Mouse (Mus musculus): ENCODE measurements around the gene Olfr982. TPM values are rescaled to one million over a fixed set of nuclear protein-coding genes. Genes with fewer than 3 reads are reported as not detected.

The Olfr982 gene
- under 1 TPM; 0.05 to 0.10 TPM for polyA plus RNA-seq (2017; shearing (Covaris generic))

DNA sequence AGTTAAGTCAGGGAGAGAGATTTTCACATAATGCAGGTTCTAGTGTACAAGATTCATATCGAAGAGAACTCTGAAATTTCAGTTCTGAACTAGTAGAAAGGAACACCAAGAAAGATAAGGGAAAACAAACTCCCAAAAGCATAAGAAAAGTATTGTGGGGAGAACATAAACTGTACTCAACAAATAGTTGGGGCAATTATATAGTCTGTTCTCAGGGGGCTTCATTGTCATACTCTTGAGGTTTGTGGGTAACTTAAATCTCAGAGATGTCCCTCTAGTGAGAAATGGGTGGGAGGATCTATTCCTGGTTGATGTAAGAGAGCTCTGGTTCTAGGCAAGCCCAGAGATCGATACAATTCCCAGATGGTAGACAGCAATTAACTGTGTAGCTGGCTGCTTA lies at the start of gene Olfr982:
Gene Olfr982 (plus strand): TSS at position 301 of the 400 bp plus-strand sequence.

DNA sequence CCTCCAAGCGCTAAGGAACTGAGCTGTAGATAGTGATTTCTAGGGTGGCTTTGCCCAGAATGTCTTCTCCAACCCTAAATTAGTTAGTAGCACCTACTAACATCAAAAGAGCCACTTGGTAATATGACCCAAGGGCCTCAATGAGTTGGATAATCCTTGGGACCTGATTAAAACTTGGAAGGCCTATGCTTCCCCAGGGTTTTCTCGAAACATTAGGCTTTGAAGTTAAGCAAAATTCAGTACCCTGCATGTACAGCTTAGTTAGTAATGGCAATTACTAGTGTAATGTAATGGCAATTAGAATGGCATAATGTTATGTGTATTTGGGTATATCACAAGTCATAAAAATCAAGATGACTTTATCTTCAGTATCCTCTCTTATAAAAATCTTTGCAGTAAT lies 19.9 kb downstream of the Olfr982 start, which contains the start of gene Olfr983:
Gene Olfr983 (minus strand): TSS at position 101 of the 400 bp plus-strand sequence.

DNA sequence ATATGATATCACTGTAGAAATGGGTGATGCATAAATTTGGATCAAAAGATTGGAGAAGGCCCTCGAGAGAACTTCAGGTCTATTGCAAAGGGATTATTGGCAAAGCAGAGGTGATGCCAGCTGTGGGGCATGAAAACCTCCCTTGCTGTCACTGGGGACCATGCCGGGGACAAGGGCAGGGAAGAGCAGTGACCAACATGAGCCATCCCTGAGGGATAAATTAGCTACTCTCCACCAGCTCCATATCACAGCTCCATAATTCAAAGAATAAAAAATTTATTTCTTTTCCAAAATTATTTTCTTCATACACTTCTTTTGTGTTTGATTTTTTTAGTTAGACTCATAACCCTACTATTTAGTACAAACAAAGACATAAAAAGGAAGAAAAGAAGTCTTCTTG lies 40.5 kb downstream of the Olfr982 start, which contains the start of gene Olfr984:
Gene Olfr984 (minus strand): TSS at position 101 of the 400 bp plus-strand sequence.

Other genes with a start within 250 kb of the Olfr982 start
- gene Olfr971, start 237.0 kb upstream of the Olfr982 start, polyA plus RNA-seq (2017; shearing (Covaris generic)): under 1 TPM in 1 of 2 experiments, not detected in 1; 0.18 TPM
- gene Olfr972, start 207.4 kb upstream of the Olfr982 start, polyA plus RNA-seq (2017; shearing (Covaris generic)): not detected
- not detected for gene Olfr229, start 166.5 kb upstream of the Olfr982 start, polyA plus RNA-seq (2017; shearing (Covaris generic))
- gene Olfr974, start 136.3 kb upstream of the Olfr982 start, polyA plus RNA-seq (2017; shearing (Covaris generic)): under 1 TPM in 1 of 2 experiments, not detected in 1; 0.15 TPM
- not detected for gene Olfr975, start 121.8 kb upstream of the Olfr982 start, polyA plus RNA-seq (2017; shearing (Covaris generic))
- not detected for gene Olfr976, start 112.7 kb upstream of the Olfr982 start, polyA plus RNA-seq (2017; shearing (Covaris generic))
- gene Olfr978, start 81.7 kb upstream of the Olfr982 start, polyA plus RNA-seq (2017; shearing (Covaris generic)): under 1 TPM in 1 of 2 experiments, not detected in 1; 0.49 TPM
- not detected for gene Olfr979, start 70.4 kb upstream of the Olfr982 start, polyA plus RNA-seq (2017; shearing (Covaris generic))
- not detected for gene Olfr980, start 64.2 kb upstream of the Olfr982 start, polyA plus RNA-seq (2017; shearing (Covaris generic))
- gene Olfr981, start 52.4 kb upstream of the Olfr982 start, polyA plus RNA-seq (2017; shearing (Covaris generic)): under 1 TPM in 1 of 2 experiments, not detected in 1; 0.15 TPM
- gene Olfr983, start 19.8 kb downstream of the Olfr982 start, polyA plus RNA-seq (2017; shearing (Covaris generic)): not detected
- under 1 TPM in 1 of 2 experiments, not detected in 1; 0.33 TPM for gene Olfr984, start 40.4 kb downstream of the Olfr982 start, polyA plus RNA-seq (2017; shearing (Covaris generic))
- not detected for gene Olfr985, start 56.4 kb downstream of the Olfr982 start, polyA plus RNA-seq (2017; shearing (Covaris generic))
- not detected for gene Tmem225, start 74.3 kb downstream of the Olfr982 start, polyA plus RNA-seq (2017; shearing (Covaris generic))
- not detected for gene Olfr986, start 107.1 kb downstream of the Olfr982 start, polyA plus RNA-seq (2017; shearing (Covaris generic))
- 1 to 10 TPM; 1.6 to 3.1 TPM for gene Zfp202, start 118.5 kb downstream of the Olfr982 start, polyA plus RNA-seq (2017; shearing (Covaris generic))
- gene Scn3b, start 195.4 kb downstream of the Olfr982 start, polyA plus RNA-seq (2017; shearing (Covaris generic)): under 1 TPM in 1 of 2 experiments, not detected in 1; 0.21 TPM